Mouse (Mus musculus): ENCODE measurements around the gene F10. TPM values are rescaled to one million over a fixed set of nuclear protein-coding genes. Genes with fewer than 3 reads are reported as not detected.

Gene F10
- polyA plus RNA-seq, 1 experiment from 2014 or later = 1.4 TPM

GRCm38 (mm10) chr8:13039054-13039453 is 1.9 kb downstream of the F10 start:
- no peaks in the 10 kb centered on the region for H3K27me3 ChIP-seq (ENCODE audit: control insufficient read depth, insufficient read depth, low read length)
- 92% methylated on average over 6 of the region's 6 CpGs for WGBS
- ATAC-seq (ENCODE audit: low FRiP score) = no peak
- H3K4me3 ChIP-seq (ENCODE audit: low read depth, low read length) = no peak overlapping the region
- DNase-seq (ENCODE audit: low spot score) = no peak
- H3K36me3 ChIP-seq (ENCODE audit: control insufficient read depth, insufficient read depth, low read length) = no peaks in the 10 kb centered on the region
- H3K27ac ChIP-seq (ENCODE audit: low read depth, low read length) = no peak overlapping the region
- H3K9ac ChIP-seq (ENCODE audit: low read depth, low read length) = no peak overlapping the region
- H3K4me2 ChIP-seq (replicated peaks; ENCODE audit: low read depth, low read length) = no peak overlapping the region
- no peaks in the 10 kb centered on the region for H3K9me3 ChIP-seq (ENCODE audit: control insufficient read depth, low read length)
- H3K4me1 ChIP-seq (replicated peaks; ENCODE audit: control insufficient read depth, insufficient read depth, low read length) = no peaks in the 10 kb centered on the region

- Histone ChIP-seq H3K27me3 (ENCODE audit: control insufficient read depth, insufficient read depth, low read length) (no peaks in the 10 kb centered on the region), H3K4me3 (ENCODE audit: low read depth, low read length) (no peak overlapping the region), H3K9ac (ENCODE audit: low read depth, low read length) (no peak overlapping the region), H3K4me2 (replicated peaks; ENCODE audit: low read depth, low read length) (no peak overlapping the region), H3K4me1 (replicated peaks; ENCODE audit: control insufficient read depth, insufficient read depth, low read length) (no peaks in the 10 kb centered on the region), H3K9me3 (ENCODE audit: control insufficient read depth, low read length) (no peaks in the 10 kb centered on the region), H3K27ac (ENCODE audit: low read depth, low read length) (no peak overlapping the region), H3K36me3 (ENCODE audit: control insufficient read depth, insufficient read depth, low read length) (no peaks in the 10 kb centered on the region)
- DNase-seq (ENCODE audit: low spot score) (no peak), ATAC-seq (ENCODE audit: low FRiP score) (no peak)
- 88% methylated on average over 4 of the region's 4 CpGs for WGBS
Measured at GRCm38 (mm10) chr8:13041459-13041858, 4.4 kb downstream of the F10 start.

- no peak for ATAC-seq (ENCODE audit: low FRiP score)
Measured at GRCm38 (mm10) chr8:13047652-13048051, 10.5 kb downstream of the F10 start.

GRCm38 (mm10) chr8:13050550-13050949 is 13.4 kb downstream of the F10 start:
- H3K9ac ChIP-seq (ENCODE audit: low read depth, low read length) = no peak overlapping the region
- H3K36me3 ChIP-seq (ENCODE audit: control insufficient read depth, insufficient read depth, low read length) = no peaks in the 10 kb centered on the region
- no peak for DNase-seq (ENCODE audit: low spot score)
- H3K27ac ChIP-seq (ENCODE audit: low read depth, low read length) = no peak overlapping the region
- no peaks in the 10 kb centered on the region for H3K4me1 ChIP-seq (replicated peaks; ENCODE audit: control insufficient read depth, insufficient read depth, low read length)
- H3K4me3 ChIP-seq (ENCODE audit: low read depth, low read length) = no peak overlapping the region
- WGBS = 76% methylated on average over 10 of the region's 10 CpGs
- H3K4me2 ChIP-seq (replicated peaks; ENCODE audit: low read depth, low read length) = no peak overlapping the region
- H3K27me3 ChIP-seq (ENCODE audit: control insufficient read depth, insufficient read depth, low read length) = no peaks in the 10 kb centered on the region
- no peak for ATAC-seq (ENCODE audit: low FRiP score)
- no peaks in the 10 kb centered on the region for H3K9me3 ChIP-seq (ENCODE audit: control insufficient read depth, low read length)

More at GRCm38 (mm10) chr8:13047652-13048051, 10.5 kb downstream of the F10 start:
- no peaks in the 10 kb centered on the region for H3K27me3 ChIP-seq (ENCODE audit: control insufficient read depth, insufficient read depth, low read length)
- no peak overlapping the region for H3K4me2 ChIP-seq (replicated peaks; ENCODE audit: low read depth, low read length)
- no peak overlapping the region for H3K27ac ChIP-seq (ENCODE audit: low read depth, low read length)
- H3K4me3 ChIP-seq (ENCODE audit: low read depth, low read length) = no peak overlapping the region
- no peak overlapping the region for H3K9ac ChIP-seq (ENCODE audit: low read depth, low read length)
- no peaks in the 10 kb centered on the region for H3K9me3 ChIP-seq (ENCODE audit: control insufficient read depth, low read length)
- 60% methylated on average over 5 of the region's 5 CpGs for whole genome bisulfite sequencing
- H3K36me3 ChIP-seq (ENCODE audit: control insufficient read depth, insufficient read depth, low read length) = no peaks in the 10 kb centered on the region
- H3K4me1 ChIP-seq (replicated peaks; ENCODE audit: control insufficient read depth, insufficient read depth, low read length) = no peaks in the 10 kb centered on the region
- DNase-seq (ENCODE audit: low spot score) = no peak

GRCm38 (mm10) chr8:13057351-13057750 is 20.2 kb downstream of the F10 start:
- Histone ChIP-seq H3K9me3 (ENCODE audit: control insufficient read depth, low read length) (no peaks in the 10 kb centered on the region), H3K4me1 (replicated peaks; ENCODE audit: control insufficient read depth, insufficient read depth, low read length) (no peaks in the 10 kb centered on the region), H3K9ac (ENCODE audit: low read depth, low read length) (no peak overlapping the region), H3K4me3 (ENCODE audit: low read depth, low read length) (no peak overlapping the region), H3K27me3 (ENCODE audit: control insufficient read depth, insufficient read depth, low read length) (no peaks in the 10 kb centered on the region), H3K4me2 (replicated peaks; ENCODE audit: low read depth, low read length) (no peak overlapping the region), H3K27ac (ENCODE audit: low read depth, low read length) (no peak overlapping the region), H3K36me3 (ENCODE audit: control insufficient read depth, insufficient read depth, low read length) (no peaks in the 10 kb centered on the region)
- DNase-seq (ENCODE audit: low spot score) = no peak
- no peak for ATAC-seq (ENCODE audit: low FRiP score)
- WGBS = 84% methylated on average over 4 of the region's 4 CpGs

GRCm38 (mm10) chr8:13060441-13061150 is 23.5 kb downstream of the F10 start, which contains the start of gene Proz:
Gene Proz (plus strand): TSS chr8:13060914.
- no peak within 1 kb of the TSS for H3K4me2 ChIP-seq (replicated peaks; ENCODE audit: low read depth, low read length)
- no peak within 1 kb of the TSS for H3K9ac ChIP-seq (ENCODE audit: low read depth, low read length)
- H3K4me1 ChIP-seq (replicated peaks; ENCODE audit: control insufficient read depth, insufficient read depth, low read length) = no peaks in the 10 kb centered on the region
- no peaks in the 10 kb centered on the region for H3K9me3 ChIP-seq (ENCODE audit: control insufficient read depth, low read length)
- H3K27me3 ChIP-seq (ENCODE audit: control insufficient read depth, insufficient read depth, low read length) = no peaks in the 10 kb centered on the region
- 82% methylated on average over 17 of the region's 17 CpGs for WGBS
- H3K4me3 ChIP-seq (ENCODE audit: low read depth, low read length) = no peak within 1 kb of the TSS
- ATAC-seq (ENCODE audit: low FRiP score) (no peak), DNase-seq (ENCODE audit: low spot score) (no peak)
- H3K36me3 ChIP-seq (ENCODE audit: control insufficient read depth, insufficient read depth, low read length) = no peaks in the 10 kb centered on the region
- H3K27ac ChIP-seq (ENCODE audit: low read depth, low read length) = no peak within 1 kb of the TSS

GRCm38 (mm10) chr8:13063112-13063511 is 26.0 kb downstream of the F10 start:
- H3K9ac ChIP-seq (ENCODE audit: low read depth, low read length) = no peak overlapping the region
- WGBS = 81% methylated on average over 16 of the region's 16 CpGs
- ATAC-seq (ENCODE audit: low FRiP score) = no peak

GRCm38 (mm10) chr8:13073255-13073654 is 36.1 kb downstream of the F10 start:
- Histone ChIP-seq H3K27me3 (ENCODE audit: control insufficient read depth, insufficient read depth, low read length) (no peaks in the 10 kb centered on the region), H3K9ac (ENCODE audit: low read depth, low read length) (no peak overlapping the region), H3K27ac (ENCODE audit: low read depth, low read length) (no peak overlapping the region), H3K4me3 (ENCODE audit: low read depth, low read length) (no peak overlapping the region), H3K4me2 (replicated peaks; ENCODE audit: low read depth, low read length) (no peak overlapping the region), H3K4me1 (replicated peaks; ENCODE audit: control insufficient read depth, insufficient read depth, low read length) (no peaks in the 10 kb centered on the region), H3K36me3 (ENCODE audit: control insufficient read depth, insufficient read depth, low read length) (peaks cover 8% of the 10 kb centered on the region; the same call in 1 of the 2 replicates), H3K9me3 (ENCODE audit: control insufficient read depth, low read length) (no peaks in the 10 kb centered on the region)
- WGBS = 91% methylated on average over 11 of the region's 11 CpGs
- no peak for DNase-seq (ENCODE audit: low spot score)
- no peak for ATAC-seq (ENCODE audit: low FRiP score)

More at GRCm38 (mm10) chr8:13063112-13063511, 26.0 kb downstream of the F10 start:
- H3K27ac ChIP-seq (ENCODE audit: low read depth, low read length) = no peak overlapping the region
- DNase-seq (ENCODE audit: low spot score) = no peak
- H3K4me1 ChIP-seq (replicated peaks; ENCODE audit: control insufficient read depth, insufficient read depth, low read length) = no peaks in the 10 kb centered on the region
- H3K36me3 ChIP-seq (ENCODE audit: control insufficient read depth, insufficient read depth, low read length) = no peaks in the 10 kb centered on the region
- no peaks in the 10 kb centered on the region for H3K27me3 ChIP-seq (ENCODE audit: control insufficient read depth, insufficient read depth, low read length)
- H3K9me3 ChIP-seq (ENCODE audit: control insufficient read depth, low read length) = no peaks in the 10 kb centered on the region
- no peak overlapping the region for H3K4me3 ChIP-seq (ENCODE audit: low read depth, low read length)
- H3K4me2 ChIP-seq (replicated peaks; ENCODE audit: low read depth, low read length) = no peak overlapping the region

- no peaks in the 10 kb centered on the region for H3K27me3 ChIP-seq (ENCODE audit: control insufficient read depth, insufficient read depth, low read length)
- H3K4me1 ChIP-seq (replicated peaks; ENCODE audit: control insufficient read depth, insufficient read depth, low read length) = no peaks in the 10 kb centered on the region
- no peaks in the 10 kb centered on the region for H3K9me3 ChIP-seq (ENCODE audit: control insufficient read depth, low read length)
- H3K9ac ChIP-seq (ENCODE audit: low read depth, low read length) = no peak overlapping the region
- ATAC-seq (ENCODE audit: low FRiP score) (no peak), DNase-seq (ENCODE audit: low spot score) (no peak)
- no peak overlapping the region for H3K4me3 ChIP-seq (ENCODE audit: low read depth, low read length)
- no peak overlapping the region for H3K4me2 ChIP-seq (replicated peaks; ENCODE audit: low read depth, low read length)
- H3K27ac ChIP-seq (ENCODE audit: low read depth, low read length) = no peak overlapping the region
- 96% methylated on average over 8 of the region's 8 CpGs for WGBS
- peaks cover 15% of the 10 kb centered on the region; the same call in 1 of the 2 replicates for H3K36me3 ChIP-seq (ENCODE audit: control insufficient read depth, insufficient read depth, low read length)
Measured at GRCm38 (mm10) chr8:13075044-13075443, 37.9 kb downstream of the F10 start.
